Mouse (Mus musculus): ENCODE data around the gene Itgb1bp1. TPM values are rescaled to one million over a fixed set of nuclear protein-coding genes. Genes with fewer than 3 reads are reported as not detected.

Gene Itgb1bp1
- polyA plus RNA-seq, 1 experiment, result 23.6 TPM

GRCm38 (mm10) chr12:21217776-21218444, 68.2 kb downstream of the Itgb1bp1 start:
- no peaks in the 10 kb centered on the region for H3K4me1 ChIP-seq (ENCODE audit: control insufficient read depth, insufficient read depth, low read length)
- no peaks in the 10 kb centered on the region; the same call in 1 of the 2 replicates for H3K36me3 ChIP-seq (ENCODE audit: control insufficient read depth, insufficient read depth, low read length)
- H3K27me3 ChIP-seq (replicated peaks; ENCODE audit: control insufficient read depth, insufficient read depth, low read length), result no peaks in the 10 kb centered on the region
- TF ChIP-seq CTCF (conservative IDR thresholded peaks at IDR 0.05; ENCODE audit: insufficient read depth, insufficient read length, low read depth, low read length), result no peak
- no peak for TF ChIP-seq POLR2A (IDR thresholded peaks at IDR 0.05; ENCODE audit: low read depth, low read length)
- 64% methylated on average over 11 of the region's 11 CpGs for WGBS
- H3K27ac ChIP-seq (ENCODE audit: insufficient read depth, low read depth, low read length), result no peak overlapping the region
- H3K4me3 ChIP-seq (ENCODE audit: insufficient read depth, low read depth, low read length), result no peak overlapping the region
- DNase-seq, result no peak

- 72% methylated on average over 8 of the region's 8 CpGs for WGBS
- Histone ChIP-seq H3K27me3 (replicated peaks; ENCODE audit: control insufficient read depth, insufficient read depth, low read length) (no peaks in the 10 kb centered on the region), H3K27ac (ENCODE audit: insufficient read depth, low read depth, low read length) (no peak overlapping the region), H3K4me3 (ENCODE audit: insufficient read depth, low read depth, low read length) (no peak overlapping the region), H3K36me3 (ENCODE audit: control insufficient read depth, insufficient read depth, low read length) (no peaks in the 10 kb centered on the region; the same call in 1 of the 2 replicates), H3K4me1 (ENCODE audit: control insufficient read depth, insufficient read depth, low read length) (no peaks in the 10 kb centered on the region)
- no peak for DNase-seq
- no peak for TF ChIP-seq POLR2A (IDR thresholded peaks at IDR 0.05; ENCODE audit: low read depth, low read length)
- TF ChIP-seq CTCF (conservative IDR thresholded peaks at IDR 0.05; ENCODE audit: insufficient read depth, insufficient read length, low read depth, low read length), result no peak
Measured at GRCm38 (mm10) chr12:21214551-21215165, 71.4 kb downstream of the Itgb1bp1 start.

GRCm38 (mm10) chr12:21212876-21213275, 73.2 kb downstream of the Itgb1bp1 start:
- Histone ChIP-seq H3K4me1 (ENCODE audit: control insufficient read depth, insufficient read depth, low read length) (no peaks in the 10 kb centered on the region), H3K36me3 (ENCODE audit: control insufficient read depth, insufficient read depth, low read length) (no peaks in the 10 kb centered on the region; the same call in 1 of the 2 replicates), H3K27ac (ENCODE audit: insufficient read depth, low read depth, low read length) (no peak overlapping the region), H3K27me3 (replicated peaks; ENCODE audit: control insufficient read depth, insufficient read depth, low read length) (no peaks in the 10 kb centered on the region), H3K4me3 (ENCODE audit: insufficient read depth, low read depth, low read length) (no peak overlapping the region)
- TF ChIP-seq CTCF (conservative IDR thresholded peaks at IDR 0.05; ENCODE audit: insufficient read depth, insufficient read length, low read depth, low read length) (no peak), POLR2A (IDR thresholded peaks at IDR 0.05; ENCODE audit: low read depth, low read length) (no peak)
- WGBS, result 75% methylated on average over 17 of the region's 17 CpGs
- no peak for DNase-seq

GRCm38 (mm10) chr12:21209273-21209672, 76.8 kb downstream of the Itgb1bp1 start:
- DNase-seq, result peak; percentile 25

GRCm38 (mm10) chr12:21208172-21208795, 77.8 kb downstream of the Itgb1bp1 start:
- H3K36me3 ChIP-seq (ENCODE audit: control insufficient read depth, insufficient read depth, low read length), result no peaks in the 10 kb centered on the region
- H3K4me1 ChIP-seq (ENCODE audit: control insufficient read depth, insufficient read depth, low read length), result no peaks in the 10 kb centered on the region
- no peaks in the 10 kb centered on the region for H3K27me3 ChIP-seq (replicated peaks; ENCODE audit: control insufficient read depth, insufficient read depth, low read length)
- H3K27ac ChIP-seq (ENCODE audit: insufficient read depth, low read depth, low read length), result no peak overlapping the region
- no peak overlapping the region for H3K4me3 ChIP-seq (ENCODE audit: insufficient read depth, low read depth, low read length)
- no peak for DNase-seq
- 66% methylated on average over 11 of the region's 11 CpGs for WGBS
- TF ChIP-seq CTCF (conservative IDR thresholded peaks at IDR 0.05; ENCODE audit: insufficient read depth, insufficient read length, low read depth, low read length) (no peak), POLR2A (IDR thresholded peaks at IDR 0.05; ENCODE audit: low read depth, low read length) (no peak)

More at GRCm38 (mm10) chr12:21209273-21209672, 76.8 kb downstream of the Itgb1bp1 start:
- H3K36me3 ChIP-seq (ENCODE audit: control insufficient read depth, insufficient read depth, low read length), result no peaks in the 10 kb centered on the region
- H3K27me3 ChIP-seq (replicated peaks; ENCODE audit: control insufficient read depth, insufficient read depth, low read length), result no peaks in the 10 kb centered on the region
- no peak overlapping the region for H3K27ac ChIP-seq (ENCODE audit: insufficient read depth, low read depth, low read length)
- 54% methylated on average over 10 of the region's 10 CpGs for WGBS
- H3K4me1 ChIP-seq (ENCODE audit: control insufficient read depth, insufficient read depth, low read length), result no peaks in the 10 kb centered on the region
- TF ChIP-seq CTCF (conservative IDR thresholded peaks at IDR 0.05; ENCODE audit: insufficient read depth, insufficient read length, low read depth, low read length) (no peak), POLR2A (IDR thresholded peaks at IDR 0.05; ENCODE audit: low read depth, low read length) (no peak)
- no peak overlapping the region for H3K4me3 ChIP-seq (ENCODE audit: insufficient read depth, low read depth, low read length)

GRCm38 (mm10) chr12:21207422-21207821, 78.7 kb downstream of the Itgb1bp1 start:
- H3K4me1 ChIP-seq (ENCODE audit: control insufficient read depth, insufficient read depth, low read length), result no peaks in the 10 kb centered on the region
- TF ChIP-seq CTCF (conservative IDR thresholded peaks at IDR 0.05; ENCODE audit: insufficient read depth, insufficient read length, low read depth, low read length) (no peak), POLR2A (IDR thresholded peaks at IDR 0.05; ENCODE audit: low read depth, low read length) (no peak)
- H3K36me3 ChIP-seq (ENCODE audit: control insufficient read depth, insufficient read depth, low read length), result no peaks in the 10 kb centered on the region
- 77% methylated on average over 5 of the region's 5 CpGs for WGBS
- no peak overlapping the region for H3K4me3 ChIP-seq (ENCODE audit: insufficient read depth, low read depth, low read length)
- no peaks in the 10 kb centered on the region for H3K27me3 ChIP-seq (replicated peaks; ENCODE audit: control insufficient read depth, insufficient read depth, low read length)
- H3K27ac ChIP-seq (ENCODE audit: insufficient read depth, low read depth, low read length), result no peak overlapping the region
- no peak for DNase-seq

GRCm38 (mm10) chr12:21205799-21206198, 80.3 kb downstream of the Itgb1bp1 start:
- TF ChIP-seq POLR2A (IDR thresholded peaks at IDR 0.05; ENCODE audit: low read depth, low read length) (no peak), CTCF (conservative IDR thresholded peaks at IDR 0.05; ENCODE audit: insufficient read depth, insufficient read length, low read depth, low read length) (no peak)
- H3K27me3 ChIP-seq (replicated peaks; ENCODE audit: control insufficient read depth, insufficient read depth, low read length), result no peaks in the 10 kb centered on the region
- no peak overlapping the region for H3K27ac ChIP-seq (ENCODE audit: insufficient read depth, low read depth, low read length)
- no peaks in the 10 kb centered on the region for H3K36me3 ChIP-seq (ENCODE audit: control insufficient read depth, insufficient read depth, low read length)
- no peaks in the 10 kb centered on the region for H3K4me1 ChIP-seq (ENCODE audit: control insufficient read depth, insufficient read depth, low read length)
- no peak for DNase-seq
- 95% methylated on average over 4 of the region's 4 CpGs for WGBS
- H3K4me3 ChIP-seq (ENCODE audit: insufficient read depth, low read depth, low read length), result no peak overlapping the region
